8 mouse cellular contexts compared by ENCODE assay signal in genomic region chr13:74493911-74494679, GRCm38 (mm10). TPM values are rescaled to one million over a fixed set of nuclear protein-coding genes. Genes with fewer than 3 reads are reported as not detected.
DNase-seq lines count a peak whose midpoint lies in the region; ATAC-seq and TF ChIP-seq lines count a peak whose summit lies in the region.

TSS of gene Zfp825 (minus strand) at chr13:74493992.

- peak within 1 kb of the TSS; percentile 92 for H3K27ac ChIP-seq in hindbrain, embryonic 10.5 days
- peak within 1 kb of the TSS; percentile 82 for H3K27ac ChIP-seq in lung, postnatal 0 days (ENCODE audit: low read length)

- DNase-seq in MN1 (ENCODE audit: low spot score), result peak; percentile 81
- peak; percentile 68 for DNase-seq in cerebellum, adult 9-10 months
- DNase-seq in hindbrain, embryonic 10.5 days (ENCODE audit: low spot score), result peak; percentile 77
- DNase-seq in layer of hippocampus, adult 9-11 months, result peak; percentile 89
- DNase-seq in lung, postnatal 0 days (ENCODE audit: low spot score), result peak; percentile 91
- DNase-seq in ovary, postnatal 14 days (ENCODE audit: low spot score), result peak; percentile 33
- DNase-seq in thymus, postnatal 14 days, result peak; percentile 80

- no peaks in the 10 kb centered on the region for H3K9me3 ChIP-seq in hindbrain, embryonic 10.5 days
- H3K9me3 ChIP-seq in lung, postnatal 0 days (ENCODE audit: low read length), result no peaks in the 10 kb centered on the region

- under 1% methylated on average over 23 of the region's 23 CpGs for WGBS in hindbrain, embryonic 10.5 days
- WGBS in lung, postnatal 0 days, result under 1% methylated on average over 23 of the region's 23 CpGs

- peak within 1 kb of the TSS; percentile 64 for H3K9ac ChIP-seq in lung, postnatal 0 days (replicated peaks; ENCODE audit: low read depth)

- peak within 1 kb of the TSS; percentile 79 for H3K4me2 ChIP-seq in lung, postnatal 0 days (replicated peaks; ENCODE audit: low read depth, low read length)

- no peaks in the 10 kb centered on the region for H3K36me3 ChIP-seq in hindbrain, embryonic 10.5 days
- no peaks in the 10 kb centered on the region for H3K36me3 ChIP-seq in lung, postnatal 0 days (ENCODE audit: insufficient read depth, low read length)

- TF ChIP-seq CTCF in lung, postnatal 0 days (IDR thresholded peaks at IDR 0.05), result no peak

- ATAC-seq in frontal cortex, adult (ENCODE audit: low TSS enrichment), result peak; percentile 100
- peak; percentile 98 for ATAC-seq in lung, postnatal 0 days

- H3K4me3 ChIP-seq in hindbrain, embryonic 10.5 days, result peak within 1 kb of the TSS; percentile 75
- H3K4me3 ChIP-seq in lung, postnatal 0 days (ENCODE audit: low read depth, low read length), result peak within 1 kb of the TSS; percentile 61

- H3K27me3 ChIP-seq in hindbrain, embryonic 10.5 days (ENCODE audit: insufficient read depth, poor library complexity, severe bottlenecking), result no peaks in the 10 kb centered on the region
- no peaks in the 10 kb centered on the region for H3K27me3 ChIP-seq in lung, postnatal 0 days (replicated peaks; ENCODE audit: insufficient read depth, low read length)

- peaks cover 12% of the 10 kb centered on the region for H3K4me1 ChIP-seq in hindbrain, embryonic 10.5 days (replicated peaks)
- no peaks in the 10 kb centered on the region for H3K4me1 ChIP-seq in lung, postnatal 0 days (ENCODE audit: insufficient read depth, low read depth, low read length)

- TF ChIP-seq EP300 in lung, postnatal 0 days (IDR thresholded peaks at IDR 0.05), result no peak

RNA-seq across cellular contexts. Expression of gene Zfp825, which starts in this region (rescaled TPM):
- 19.0 and 22.4 TPM in 2 replicates for polyA plus RNA-seq in hindbrain, embryonic 10.5 days (2016; fragmentation: Nextera tagmentation; extraction: Ambion mirVana)
- polyA plus RNA-seq in lung, postnatal 0 days (2015; fragmentation: Nextera tagmentation; extraction: Ambion mirVana), result 14.9 and 15.2 TPM in 2 replicates

Comparison
In these comparisons a context has a peak if more than half of its experiments do, and no peak if none do; other contexts are left out.
1. Peak in every context shown above with its lines: DNase-seq, ATAC-seq, H3K4me3 ChIP-seq and H3K27ac ChIP-seq.
2. DNase-seq: peak in every context shown above with its lines; median percentile 91 in lung, postnatal 0 days; 89 in layer of hippocampus, adult 9-11 months; 81 in MN1; 80 in thymus, postnatal 14 days; 77 in hindbrain, embryonic 10.5 days; 68 in cerebellum, adult 9-10 months; 33 in ovary, postnatal 14 days.